Mouse (Mus musculus) left cerebral cortex, adult 8-10 months (tissue): Measurements from ENCODE around the gene Ttc27. TPM values are rescaled to one million over a fixed set of nuclear protein-coding genes. Genes with fewer than 3 reads are reported as not detected.

Source experiments
- DNase-seq, 2 experiments: peaks; one replicate each; pipeline ENCODE4 v3.0.0; 2022; ENCODE audit warnings: low spot score in 2 of 2
- total RNA-seq, 4 experiments: library from RNA; stranded (reverse); gene quantifications; 2 replicates each; pipeline ENCODE4 v1.2.4; 2022

Gene Ttc27
- total RNA-seq, 4 experiments from 2014 or later, result 23.6 to 38.6 (median 27.3) TPM

DNA sequence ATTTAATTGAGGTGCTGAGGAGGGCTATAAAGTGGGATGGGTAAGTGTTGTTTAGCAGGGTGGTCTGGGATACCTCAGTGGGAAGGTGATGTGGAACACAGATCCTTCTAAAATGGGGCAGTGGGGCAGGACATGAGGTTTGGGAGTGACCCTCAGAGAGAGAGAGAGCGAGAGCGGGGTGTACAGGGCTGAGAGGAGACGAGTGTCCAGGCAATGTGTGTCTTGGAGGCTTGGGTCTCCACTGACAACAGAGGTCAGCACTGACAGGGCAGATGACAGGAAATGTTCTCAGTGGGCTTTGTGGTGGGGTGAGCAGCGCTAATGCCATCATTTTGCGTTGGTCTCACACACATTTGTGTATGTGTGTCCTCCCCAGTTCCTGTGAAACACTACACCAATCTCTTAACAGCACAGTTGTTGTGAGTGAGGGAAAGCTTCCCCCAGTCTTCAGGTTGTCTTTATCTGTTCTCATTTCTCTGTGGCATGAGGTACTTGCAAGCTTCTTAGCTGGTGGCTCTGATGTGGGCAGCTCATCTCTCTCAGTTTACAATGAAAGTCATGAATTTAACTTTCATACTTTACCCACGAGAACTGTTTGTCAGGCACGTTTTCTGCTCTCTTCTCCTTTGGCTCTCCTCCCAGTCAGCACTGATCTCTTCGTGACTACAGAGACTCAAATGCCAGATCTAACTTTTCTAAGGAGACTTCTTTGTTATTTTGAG lies 35.5 kb downstream of the Ttc27 start:
- no peak for DNase-seq

DNA sequence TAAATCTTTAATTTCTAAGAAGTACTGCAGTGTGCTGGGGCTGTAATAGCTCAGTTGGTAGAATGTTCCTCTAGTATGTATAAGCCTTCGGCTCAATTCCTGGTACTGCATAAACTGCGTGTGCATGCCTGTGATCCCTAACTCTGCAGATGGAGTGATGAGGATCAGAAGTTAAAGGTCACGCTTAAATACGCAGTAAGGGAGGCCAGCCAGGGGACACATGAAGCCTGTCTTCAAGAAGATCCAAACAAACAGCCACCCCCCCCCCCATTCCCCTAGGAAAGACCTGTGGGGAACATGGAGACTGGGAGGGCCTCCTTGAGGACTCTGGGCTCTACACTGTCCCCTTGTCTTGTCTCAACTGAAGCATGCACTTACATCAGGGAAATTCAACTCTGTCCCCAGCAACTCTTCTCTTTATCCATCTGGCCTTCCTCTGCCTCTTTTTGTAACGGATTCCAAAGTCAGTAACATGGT lies 36.1 kb downstream of the Ttc27 start:
- DNase-seq, result no peak

DNA sequence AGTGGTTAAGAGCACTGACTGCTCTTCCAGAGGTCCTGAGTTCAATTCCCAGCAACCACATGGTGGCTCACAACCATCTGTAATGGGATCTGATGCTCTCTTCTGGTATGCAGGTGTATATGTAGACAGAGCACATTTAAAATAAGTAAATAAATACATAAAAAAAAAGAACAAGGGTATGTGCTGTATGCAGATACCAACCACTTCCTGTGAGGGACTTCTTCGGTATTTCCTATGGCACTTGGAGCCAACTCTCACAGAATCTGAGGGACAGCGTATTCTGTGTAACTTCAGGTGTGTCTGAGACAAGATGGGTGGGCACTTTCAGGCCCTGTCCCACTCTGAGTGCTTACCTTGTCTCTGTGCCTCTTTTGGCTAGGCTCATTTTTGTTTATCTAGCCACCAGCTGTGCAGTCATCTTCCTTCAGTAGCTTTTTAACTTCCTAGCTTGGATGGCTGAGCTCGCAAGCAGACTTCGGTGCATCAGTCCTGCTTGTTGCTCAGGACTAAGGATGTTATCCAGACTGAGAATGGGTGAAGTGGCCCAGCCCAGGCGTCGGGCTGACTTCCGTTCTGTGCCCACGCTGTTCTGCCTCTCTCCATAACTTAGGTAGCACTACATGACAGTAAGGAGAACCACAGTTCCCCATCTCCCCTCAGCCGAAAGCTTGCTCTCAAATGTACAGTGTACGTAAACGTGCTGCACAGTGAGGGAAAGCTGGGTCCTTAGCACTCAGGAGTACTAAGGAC lies 37.0 kb downstream of the Ttc27 start:
- no peak for DNase-seq

DNA sequence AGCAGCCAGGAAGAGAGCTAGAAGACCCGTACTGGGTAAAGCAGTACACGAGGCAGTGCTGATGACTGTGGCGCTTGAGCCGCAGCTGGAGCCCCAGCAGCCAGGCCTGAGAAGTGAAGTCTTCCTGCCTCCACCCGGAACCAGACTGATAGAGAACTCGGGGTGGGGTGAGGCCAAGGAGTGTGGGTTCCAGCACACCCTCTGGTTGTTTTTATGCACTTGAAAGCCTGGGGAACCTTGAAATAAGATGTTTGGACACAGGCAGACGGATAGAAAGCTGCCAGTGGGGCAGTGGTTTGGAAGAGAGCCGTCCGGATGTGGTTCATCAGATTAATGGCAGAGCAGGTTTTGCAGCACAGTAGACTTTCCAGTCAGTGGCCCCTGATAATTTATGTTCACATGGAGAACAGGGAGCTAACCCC lies 51.9 kb downstream of the Ttc27 start:
- DNase-seq, result no peak

DNA sequence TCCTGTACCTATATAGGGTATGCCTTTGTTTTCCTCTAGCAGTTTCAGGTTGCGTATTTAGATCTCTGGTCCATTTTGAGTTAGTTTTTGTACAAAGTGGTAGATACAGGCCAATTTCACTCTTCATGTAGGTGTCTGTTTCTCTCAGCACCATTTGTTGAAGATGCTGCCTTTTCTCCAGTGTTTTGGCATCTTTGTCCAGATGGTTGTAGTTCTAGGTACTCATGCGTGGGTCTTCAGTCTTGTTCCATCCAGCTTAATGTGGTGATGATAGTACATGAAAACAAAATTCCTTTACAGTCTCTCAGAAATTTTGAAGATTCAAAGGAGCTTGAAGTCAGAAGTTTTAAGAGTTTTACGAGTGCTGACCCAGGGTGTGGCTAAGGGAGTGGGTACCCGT lies 54.8 kb downstream of the Ttc27 start:
- DNase-seq, result no peak

DNA sequence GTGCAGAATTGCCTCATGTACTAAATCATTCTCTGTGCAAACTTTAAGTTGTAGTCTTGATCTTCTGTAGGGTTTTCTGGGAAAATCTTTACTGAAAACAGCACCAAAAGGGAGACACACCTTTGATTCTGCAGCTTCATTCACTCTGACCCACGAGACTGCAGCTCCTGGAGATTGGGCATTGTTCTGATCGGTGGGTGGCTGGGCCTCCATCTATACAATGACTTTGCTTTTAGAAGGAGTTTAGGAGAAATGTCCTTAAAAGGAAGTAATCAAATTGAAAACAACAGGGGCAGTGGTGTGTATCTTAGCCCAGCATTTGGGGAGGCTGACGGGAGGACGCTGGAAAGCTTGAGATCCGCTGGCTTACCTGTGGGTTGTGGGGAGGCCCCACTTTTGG lies 56.0 kb downstream of the Ttc27 start:
- DNase-seq, result no peak

DNA sequence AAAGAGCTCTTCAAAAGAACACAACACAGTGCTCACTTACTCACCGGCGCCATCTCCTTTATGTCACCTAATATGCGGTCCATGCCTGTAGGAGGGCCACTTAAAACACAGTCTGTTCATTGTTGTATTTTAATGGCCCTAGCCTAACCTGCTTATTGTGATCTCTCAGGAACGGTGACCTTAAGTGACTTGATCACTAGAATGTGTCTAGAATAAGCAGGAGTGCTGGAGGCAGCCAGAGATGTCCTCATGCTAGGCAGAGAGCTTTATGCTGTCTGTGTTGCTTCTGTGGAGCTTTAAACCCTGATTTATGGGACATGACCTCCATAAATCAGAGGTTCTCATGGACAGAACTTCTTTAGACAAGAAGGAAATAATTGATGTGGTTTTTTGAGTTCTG lies 62.6 kb downstream of the Ttc27 start:
- no peak for DNase-seq

DNA sequence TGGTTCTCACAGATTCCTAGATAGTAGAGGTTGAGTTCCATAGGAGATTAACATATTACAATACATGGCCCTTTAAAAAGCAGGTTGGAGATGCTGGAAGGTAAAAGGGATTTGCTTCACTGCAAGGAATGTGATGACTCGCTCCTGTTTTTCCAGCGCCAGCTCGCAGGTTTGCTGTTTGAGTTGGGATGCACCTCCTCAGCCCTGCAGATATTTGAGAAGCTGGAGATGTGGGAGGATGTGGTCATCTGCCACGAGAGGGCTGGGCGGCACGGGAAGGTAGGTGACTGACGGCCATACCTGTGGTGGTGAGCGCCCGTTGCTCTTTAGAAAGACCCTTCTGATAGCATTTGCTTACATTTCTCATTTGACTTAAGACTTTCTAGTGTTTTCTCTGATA lies 63.1 kb downstream of the Ttc27 start:
- DNase-seq, result no peak

DNA sequence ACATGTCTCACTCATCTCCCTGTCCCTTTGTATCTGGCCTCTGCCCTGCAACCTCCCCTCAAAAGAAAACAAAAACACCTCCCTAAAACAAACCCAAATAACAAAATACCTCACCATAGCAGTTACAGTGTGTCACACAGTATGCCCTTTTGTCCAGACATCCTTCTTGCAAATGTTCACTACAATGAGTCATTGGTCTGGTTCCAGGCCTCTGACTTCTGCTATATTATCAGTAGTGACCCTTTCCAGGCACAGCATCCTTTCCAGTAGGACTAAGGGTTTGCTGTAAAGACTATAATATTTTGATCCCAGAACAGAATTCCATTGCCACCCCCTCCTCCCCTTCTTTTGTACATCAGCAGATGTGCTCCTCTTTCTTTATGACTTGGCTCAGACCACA lies 64.4 kb downstream of the Ttc27 start:
- DNase-seq, result no peak

DNA sequence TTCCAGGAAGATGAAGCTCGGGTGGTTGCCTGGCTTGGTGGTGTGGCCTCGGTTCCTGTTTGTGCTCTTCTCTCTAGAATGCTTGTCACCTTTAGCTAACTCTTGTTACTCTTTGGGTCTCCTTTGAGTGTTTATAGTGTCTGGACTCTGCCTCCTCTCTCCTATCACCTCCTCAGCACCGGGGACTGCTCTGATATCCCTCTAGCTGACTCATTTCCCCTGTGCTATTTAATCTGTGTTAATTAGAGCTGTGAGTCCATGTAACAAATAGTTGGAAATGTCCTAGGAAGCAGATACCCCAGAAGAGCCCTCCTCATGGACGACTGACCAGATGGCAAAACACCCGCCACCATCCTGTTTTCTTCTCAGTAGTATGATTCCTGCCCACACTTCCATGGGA lies 68.1 kb downstream of the Ttc27 start:
- no peak for DNase-seq

DNA sequence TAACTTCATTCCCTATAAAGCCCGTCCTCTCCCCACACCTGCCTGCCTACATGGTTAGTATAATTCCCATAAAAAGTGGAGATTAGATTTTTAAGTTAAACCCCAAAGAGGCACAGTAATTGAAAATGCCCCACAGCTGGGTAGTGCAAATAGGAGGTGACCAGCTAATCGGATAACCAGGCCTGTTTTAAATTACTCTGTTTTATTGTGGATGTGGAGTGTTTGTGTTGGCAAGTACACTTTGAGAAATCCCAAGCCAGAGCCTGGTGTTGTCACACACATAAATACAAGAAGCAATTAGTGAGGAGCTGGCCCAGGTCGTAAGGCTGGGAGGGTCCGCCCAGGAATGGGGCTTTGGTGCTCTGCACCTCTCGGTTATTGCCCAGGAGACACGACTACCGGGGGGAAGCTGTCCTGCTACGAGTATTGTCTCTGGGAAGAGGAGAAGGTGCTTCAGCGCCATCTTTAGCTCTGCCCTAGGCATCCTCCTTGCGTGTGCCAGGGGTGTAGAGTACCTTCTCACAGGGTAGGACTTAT lies 68.7 kb downstream of the Ttc27 start:
- DNase-seq, result no peak

DNA sequence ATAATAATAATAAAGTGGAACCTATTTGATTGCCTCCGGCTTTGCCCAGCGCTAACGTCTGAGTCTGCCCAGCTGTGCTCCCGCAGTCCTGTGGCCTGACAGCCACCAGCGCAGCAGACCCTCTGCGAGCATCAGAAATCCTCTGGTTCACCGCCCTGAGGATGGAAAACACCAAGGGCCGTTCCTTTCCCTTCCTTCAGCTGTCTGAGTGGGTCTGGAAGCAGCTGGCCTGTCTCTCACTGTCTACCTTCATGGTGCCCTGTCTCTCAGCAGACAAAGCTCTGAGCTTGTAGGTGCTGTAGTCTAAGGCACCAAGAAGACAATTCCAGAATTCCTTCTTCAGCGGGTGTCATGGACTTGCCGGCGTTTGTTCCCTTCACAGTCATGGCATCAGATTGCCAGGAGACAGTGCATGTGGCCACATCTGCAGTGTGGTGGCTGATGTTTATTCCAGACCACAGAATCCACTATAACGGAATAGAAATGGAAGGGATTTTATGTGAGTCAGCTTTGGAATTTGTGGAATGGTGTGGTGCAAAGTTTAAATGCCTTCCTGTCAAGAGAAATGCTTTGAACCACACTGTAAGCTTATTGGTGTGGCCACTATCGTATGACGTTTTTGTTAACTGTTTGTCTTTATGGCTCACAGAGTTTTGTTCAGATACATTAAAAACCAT lies 78.6 kb downstream of the Ttc27 start:
- no peak for DNase-seq

DNA sequence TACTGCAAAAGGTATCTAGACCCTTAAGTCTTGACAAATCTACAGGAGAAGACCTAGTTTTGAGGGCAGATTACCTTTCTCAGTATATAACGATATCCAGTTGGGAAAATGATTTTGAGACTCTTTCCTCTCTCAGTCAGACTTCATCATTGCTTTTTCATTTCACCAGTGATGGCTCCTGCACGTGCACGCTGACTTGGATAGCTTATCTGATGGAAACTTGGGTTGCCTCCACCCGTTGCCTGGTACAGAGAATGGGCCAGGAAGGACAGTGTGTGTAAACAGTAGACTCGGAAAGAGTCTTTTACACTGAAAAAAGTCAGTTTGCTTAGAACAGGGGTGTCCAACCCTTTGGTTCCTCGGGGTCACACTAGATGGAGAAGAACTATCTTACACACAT lies 82.3 kb downstream of the Ttc27 start:
- DNase-seq, result no peak

DNA sequence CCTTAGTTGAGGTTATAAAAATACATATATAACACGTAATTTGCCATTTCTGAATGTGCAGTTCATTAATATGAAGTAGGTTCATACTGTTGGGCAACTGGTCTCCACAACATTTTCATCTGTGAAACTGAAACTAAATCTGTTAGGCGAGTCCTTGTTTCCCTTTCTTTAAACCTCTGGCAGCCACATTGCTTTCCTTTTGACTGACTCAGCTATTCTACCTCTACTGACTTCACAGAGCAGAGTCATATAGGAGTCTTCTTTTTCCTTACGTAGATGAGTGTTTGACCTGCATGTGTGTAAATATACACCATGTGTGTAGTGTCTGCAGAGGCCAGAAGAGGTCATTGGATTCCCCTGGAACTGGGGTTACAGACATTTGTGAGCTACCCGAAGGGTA lies 85.2 kb downstream of the Ttc27 start:
- no peak for DNase-seq

DNA sequence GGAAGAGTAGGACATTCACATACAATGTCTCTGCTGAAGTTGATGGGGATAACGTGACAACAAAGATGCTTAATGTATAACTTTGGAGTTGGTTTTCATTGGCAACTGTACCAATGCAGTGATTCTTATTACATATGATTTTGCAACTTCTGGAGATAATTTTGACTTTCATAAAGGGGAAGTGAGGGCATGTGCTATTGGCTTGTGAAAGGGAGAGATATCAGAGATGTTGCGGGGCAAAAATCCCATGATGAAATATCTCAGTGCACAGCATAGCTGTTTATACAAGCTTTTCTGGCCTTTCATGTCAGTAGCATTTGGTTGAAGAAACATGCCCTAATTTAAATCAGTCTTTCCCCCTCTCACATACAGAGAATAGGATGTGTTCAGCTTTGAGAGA lies 86.3 kb downstream of the Ttc27 start:
- DNase-seq, result no peak

DNA sequence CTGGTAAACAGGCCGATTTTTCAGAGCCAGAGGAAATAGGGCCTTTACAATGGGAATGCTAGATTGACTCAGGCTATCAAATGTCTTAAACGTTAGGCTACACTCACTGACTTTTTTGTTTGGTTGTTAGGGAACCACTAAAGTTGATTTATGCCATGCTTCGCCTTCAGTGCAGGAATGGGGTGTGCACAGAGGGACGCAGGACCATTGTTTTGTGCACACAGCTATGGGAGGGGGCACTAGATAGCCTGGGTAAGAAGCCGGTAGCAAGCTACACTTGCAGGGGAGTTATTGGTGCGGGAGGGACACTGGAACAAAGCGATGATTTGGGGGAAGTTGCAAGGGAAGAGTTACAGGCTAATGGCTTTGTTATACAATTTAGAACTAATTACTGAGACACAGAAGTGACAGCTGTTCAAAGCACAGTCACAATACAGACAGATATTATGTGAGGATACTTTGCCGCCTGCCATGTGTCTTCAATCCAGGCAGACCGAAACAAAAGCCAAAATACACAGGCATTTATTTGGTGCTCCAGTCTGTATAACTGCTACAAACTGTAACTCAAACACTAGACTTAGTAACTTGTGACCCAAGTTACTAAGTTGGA lies 86.9 kb downstream of the Ttc27 start:
- no peak for DNase-seq

DNA sequence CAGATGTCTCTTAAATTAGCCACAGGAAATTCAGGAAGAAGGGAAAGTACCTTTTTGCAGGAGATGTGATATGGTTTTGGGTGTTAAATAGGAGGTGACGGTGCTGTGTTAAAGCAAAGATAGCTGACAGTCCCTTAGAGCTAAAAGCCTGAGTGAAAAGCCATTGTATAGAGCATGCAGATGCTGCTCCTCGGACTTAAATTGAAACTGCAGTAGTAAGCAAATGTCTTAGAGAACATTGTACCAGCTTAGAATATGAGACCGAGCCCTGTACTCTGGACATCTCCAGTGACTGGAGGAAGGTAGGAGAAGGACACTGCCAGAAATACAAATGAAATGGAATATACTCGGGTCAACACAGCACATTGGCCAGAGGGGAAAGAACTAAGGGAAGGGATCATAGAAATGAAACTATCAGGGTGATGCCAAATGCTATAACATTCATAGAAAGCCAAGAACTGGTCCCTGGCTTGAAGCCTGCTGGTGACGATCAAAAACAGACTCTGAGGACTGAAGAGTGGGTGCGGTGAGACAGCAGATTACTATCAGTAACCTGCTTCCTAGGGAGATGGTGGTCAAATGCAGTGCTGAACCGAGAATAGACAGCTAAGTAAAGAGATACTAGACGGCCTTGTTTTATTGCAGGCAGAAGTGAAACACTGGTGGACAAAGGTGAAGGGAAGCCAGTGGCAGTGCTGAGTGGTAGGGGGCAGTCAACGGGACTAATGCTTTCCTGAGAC lies 90.1 kb downstream of the Ttc27 start:
- DNase-seq, result no peak

DNA sequence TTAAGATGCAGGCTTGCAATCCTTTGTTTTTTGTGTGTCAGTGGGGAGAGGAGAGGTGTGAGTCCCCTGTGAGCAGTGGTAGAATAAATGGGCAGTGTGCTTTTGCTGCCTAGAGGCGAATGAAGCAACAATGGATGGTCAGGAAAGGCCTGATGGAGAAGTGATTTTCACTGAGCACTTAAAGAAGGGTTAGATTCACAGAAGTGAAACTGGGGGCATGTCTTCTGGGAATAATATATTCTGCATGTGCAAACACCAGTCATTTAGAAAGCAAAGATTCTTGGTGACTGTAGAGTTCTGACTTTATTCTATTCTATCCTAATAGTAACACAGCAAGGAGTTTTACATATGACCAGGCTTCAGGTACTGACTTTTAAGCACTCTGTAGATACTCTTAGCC lies 90.8 kb downstream of the Ttc27 start:
- DNase-seq, result no peak

DNA sequence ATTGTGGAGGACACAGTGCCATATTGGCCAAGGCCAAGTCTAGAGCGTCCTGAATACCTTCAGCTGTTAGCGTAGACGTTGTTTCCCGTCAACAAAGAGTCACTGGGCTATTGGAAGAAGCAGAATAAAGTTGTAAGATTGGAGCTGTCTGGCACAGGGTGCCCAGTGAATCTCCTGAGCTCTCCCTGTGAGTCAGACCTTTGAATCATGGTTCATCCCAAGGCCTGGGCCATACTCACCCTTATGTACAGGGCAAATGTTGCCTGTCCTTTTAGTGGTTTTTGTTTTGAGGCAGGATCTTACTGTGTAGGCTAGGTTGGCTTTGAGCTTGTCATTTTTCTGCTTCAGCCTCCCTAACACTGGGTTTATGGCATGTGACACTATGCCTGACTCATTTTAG lies 91.4 kb downstream of the Ttc27 start:
- DNase-seq, result no peak

DNA sequence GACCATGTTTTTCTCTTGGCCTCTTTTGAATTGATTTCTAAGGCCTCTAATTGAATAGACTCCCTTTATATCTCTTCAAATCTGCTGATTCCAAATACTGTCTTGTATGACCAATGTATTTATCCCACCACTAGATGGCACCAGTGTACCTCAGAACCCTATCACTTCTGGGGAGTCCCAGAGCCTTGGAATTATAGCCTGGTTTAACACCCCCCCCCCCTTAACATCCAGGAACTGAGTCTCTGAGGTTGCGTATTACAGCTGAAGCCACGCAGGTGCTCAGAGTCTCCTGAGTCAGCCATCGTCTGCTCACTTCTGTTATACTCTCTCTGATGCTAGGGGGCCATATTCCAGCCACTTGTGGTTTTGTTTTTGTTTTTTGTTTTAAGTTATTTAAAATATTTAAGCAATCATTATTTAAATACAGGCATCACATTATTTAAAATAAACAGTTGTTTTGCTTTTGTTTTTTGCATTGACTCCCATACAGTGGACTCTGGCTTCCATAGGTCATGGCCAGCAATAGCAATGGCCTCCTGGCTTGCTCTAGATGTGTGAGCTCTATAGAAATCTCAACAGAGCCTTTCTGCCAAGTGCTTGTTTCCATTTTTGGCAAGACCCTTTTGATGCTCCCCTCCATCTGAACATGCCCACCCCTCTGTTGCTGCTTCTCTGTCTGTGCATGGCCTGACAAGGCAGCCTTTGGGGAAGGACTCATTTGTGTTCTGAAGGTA lies 93.5 kb downstream of the Ttc27 start:
- no peak for DNase-seq
